Mouse (Mus musculus) urinary bladder, postnatal 36 days (tissue): ENCODE data around the gene Gm13420.

Experiments used
- DNase-seq, 2 experiments: peaks; one replicate each; pipeline ENCODE4 v3.0.0; 2022; ENCODE audit warnings: low spot score in 2 of 2, mixed read lengths in 1 of 2

The Gm13420 gene

GRCm38 (mm10) chr2:29702189-29702588, 49.3 kb downstream of the Gm13420 start:
- DNase-seq, result no peak

DNA sequence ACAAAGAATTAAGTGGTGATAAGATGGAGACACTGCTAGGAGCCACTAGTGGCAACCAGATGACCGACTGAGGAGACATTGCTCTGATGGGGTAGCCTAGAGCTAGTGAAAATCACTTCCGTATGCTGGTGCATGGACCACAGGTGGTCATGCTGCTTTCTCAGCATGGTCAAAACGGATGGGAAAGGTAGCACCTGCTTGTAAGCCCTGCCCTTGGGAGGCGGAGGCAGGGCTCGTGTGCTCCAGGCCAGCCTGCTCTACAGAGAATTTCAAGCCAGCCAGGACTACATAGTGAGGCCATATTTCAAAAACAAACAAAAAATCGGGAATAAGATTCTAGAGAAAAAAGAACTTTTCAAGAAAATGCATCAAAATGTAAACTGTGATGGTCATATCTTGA, 50.1 kb downstream of the Gm13420 start:
- no peak for DNase-seq

DNA sequence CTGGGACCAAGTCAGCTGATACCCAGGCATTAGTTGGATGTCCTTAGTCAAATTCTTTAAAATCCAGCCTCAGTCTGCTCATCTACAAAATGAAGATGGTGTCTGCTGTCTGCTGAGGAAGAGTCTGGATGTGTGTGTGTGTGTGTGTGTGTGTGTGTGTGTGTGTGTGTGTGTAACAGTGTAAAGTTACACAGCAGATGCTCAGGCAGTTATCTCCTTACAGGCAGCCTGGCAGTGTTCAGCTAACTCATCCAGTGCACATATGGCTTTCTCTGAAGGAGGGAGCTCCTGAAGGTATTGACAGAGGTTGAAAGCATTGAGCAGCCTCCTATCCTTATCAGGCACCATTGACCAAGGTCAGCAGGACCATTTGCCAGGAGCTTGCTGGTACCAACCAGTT, 50.6 kb downstream of the Gm13420 start:
- DNase-seq, result no peak

DNA sequence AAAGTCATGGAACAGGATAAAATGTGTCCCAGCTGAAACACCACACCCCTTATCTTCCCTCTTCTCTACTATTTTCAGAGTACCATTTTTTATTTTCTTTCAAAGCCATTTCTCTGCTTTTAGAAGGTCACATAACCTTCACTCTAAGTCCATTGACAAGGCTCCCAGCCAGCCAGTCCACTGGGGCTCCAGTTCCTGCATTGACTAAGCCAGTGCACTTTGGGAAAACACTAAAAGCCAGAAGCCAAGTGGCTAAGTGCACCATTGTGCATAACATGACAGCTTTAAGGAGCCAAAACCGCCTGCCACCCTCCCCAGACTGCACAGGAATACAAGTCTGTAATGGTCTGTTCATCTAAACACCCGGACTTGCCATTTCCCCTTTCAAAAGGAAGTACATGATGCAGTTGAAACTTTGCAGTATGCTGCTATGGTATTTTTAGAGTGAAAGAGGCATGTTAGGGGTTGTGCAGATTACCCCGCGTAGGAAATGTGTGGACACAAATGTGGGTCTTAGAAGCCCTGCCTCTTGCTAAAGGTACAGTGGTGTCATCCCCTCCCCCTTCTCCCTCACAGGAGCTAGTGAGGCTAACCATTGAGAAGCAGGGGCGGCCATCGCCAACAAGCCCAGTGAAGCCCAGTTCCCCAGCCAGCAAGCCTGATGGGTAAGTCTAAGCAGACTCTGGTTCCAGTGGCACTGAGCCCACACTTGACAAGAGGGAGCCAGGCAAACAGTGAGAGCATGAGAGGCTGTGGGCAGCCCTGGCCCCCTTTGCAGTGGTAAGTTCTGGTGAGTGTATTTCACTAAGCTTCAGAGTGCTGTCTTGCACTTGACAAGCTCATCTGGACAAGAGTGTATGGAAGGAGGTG, 52.8 kb downstream of the Gm13420 start:
- DNase-seq, result no peak

DNA sequence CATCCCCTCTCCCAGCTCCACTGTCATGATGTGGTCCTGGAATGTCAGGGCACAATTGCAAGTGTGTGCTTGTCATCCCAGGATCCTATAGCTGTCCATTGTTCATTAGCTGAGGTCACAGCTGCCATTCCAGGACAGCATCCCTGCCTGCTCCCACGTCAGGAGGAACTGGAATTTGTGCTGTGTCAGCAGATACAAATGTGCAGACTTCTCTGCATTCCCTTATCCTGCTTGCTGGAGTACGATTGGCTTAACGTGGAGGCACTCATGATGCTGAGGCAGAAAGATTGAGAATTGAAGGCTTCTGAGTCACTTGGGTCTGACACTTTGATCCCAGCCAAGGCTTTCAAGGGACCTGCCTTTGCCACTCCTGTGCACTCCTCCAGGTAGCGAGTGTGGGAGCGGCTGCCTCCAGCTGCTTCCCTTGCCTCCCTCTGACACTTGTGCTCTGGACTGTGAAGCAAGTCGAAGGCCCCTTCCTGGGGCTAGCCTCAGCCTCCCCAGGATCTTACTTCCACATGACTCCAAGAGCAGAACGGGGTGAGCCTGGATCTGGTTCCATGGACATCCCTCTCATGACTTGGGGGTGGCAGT, 55.2 kb downstream of the Gm13420 start:
- DNase-seq, result no peak
